Mouse (Mus musculus) CH12.LX (cell line): ENCODE measurements around the gene Insig1.

Experiments
- CTCF ChIP-seq, 2 experiments: IDR thresholded peaks in 1 of 2; conservative IDR thresholded peaks in 1 of 2; 2 replicates each; pipeline ENCODE4 v1.5.1; 2011 to 2012; ENCODE audit warnings: low read depth in 2 of 2, low read length in 2 of 2, improper control_type of control experiment in 1 of 2, inconsistent platforms in 1 of 2, mild to moderate bottlenecking in 1 of 2, moderate library complexity in 1 of 2
- EP300 ChIP-seq: IDR thresholded peaks from 2 replicates; pipeline ENCODE4 v1.6.1; 2011; ENCODE audit warnings: low read length, improper control_type of control experiment
- JUND ChIP-seq: conservative IDR thresholded peaks from 2 replicates; pipeline ENCODE4 v1.6.1; 2011; ENCODE audit warnings: low read depth, low read length, improper control_type of control experiment
- MYC ChIP-seq: IDR thresholded peaks from 2 replicates; pipeline ENCODE4 v1.6.1; 2011; ENCODE audit warnings: low read depth, mild to moderate bottlenecking, improper control_type of control experiment, low read length
- POLR2A ChIP-seq: IDR thresholded peaks from 2 replicates; pipeline ENCODE4 v1.6.1; 2011; ENCODE audit warnings: low read depth, mild to moderate bottlenecking, improper control_type of control experiment, low read length
- TBP ChIP-seq: conservative IDR thresholded peaks from 2 replicates; pipeline ENCODE4 v1.6.1; 2011; ENCODE audit warnings: low read depth, low read length, improper control_type of control experiment
- ZKSCAN1 ChIP-seq: IDR thresholded peaks from 2 replicates; pipeline ENCODE4 v1.6.1; 2012; ENCODE audit warnings: low read depth, inconsistent platforms, low read length, improper control_type of control experiment, borderline replicate concordance

DNA sequence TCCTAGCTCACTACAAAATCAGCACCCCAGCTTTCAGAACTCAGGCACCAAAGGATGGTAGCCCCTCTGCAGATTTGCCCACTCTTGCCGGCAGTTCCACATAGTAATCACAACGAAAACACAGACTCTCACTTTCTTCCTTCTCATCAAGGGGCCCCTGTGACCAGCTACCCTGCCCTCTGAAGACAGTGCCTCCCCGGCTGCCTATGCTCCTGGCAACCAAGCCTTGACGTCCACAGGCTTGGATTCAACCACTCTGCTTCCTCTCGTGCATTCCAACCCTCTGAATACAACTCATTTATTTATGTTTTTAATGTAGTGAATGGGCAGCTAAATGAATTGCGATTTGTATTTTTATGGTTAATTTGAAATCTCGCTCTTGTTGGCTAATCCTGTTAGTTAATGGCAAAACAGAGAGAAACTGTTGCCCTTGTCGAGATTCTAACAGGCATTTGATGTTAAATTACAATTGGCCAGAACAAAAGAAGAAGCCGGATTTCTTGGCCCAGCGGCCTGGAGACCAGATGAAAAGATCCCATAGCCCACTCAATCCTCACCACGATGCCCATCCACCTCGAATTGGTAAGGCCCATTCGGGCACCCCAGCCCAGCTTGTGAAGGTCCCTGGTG lies 46.2 kb downstream of the Insig1 start:
- TF ChIP-seq EP300 (no peak), TBP (no peak), POLR2A (no peak), ZKSCAN1 (no peak), CTCF (conservative IDR thresholded peaks at IDR 0.05 in 1 of 2, IDR thresholded peaks at IDR 0.05 in 1 of 2; ENCODE audit: low read depth in 2 of 2, low read length in 2 of 2) (no peak), MYC (no peak), JUND (no peak)
